Mouse (Mus musculus) left cerebral cortex, postnatal 36 days (tissue): ENCODE measurements around the gene Rasgrf2. TPM values are rescaled to one million over a fixed set of nuclear protein-coding genes. Genes with fewer than 3 reads are reported as not detected.

Source experiments
- total RNA-seq, 2 experiments: library from RNA; stranded (reverse); gene quantifications; 2 replicates each; pipeline ENCODE4 v1.2.3; 2021

Gene Rasgrf2
- total RNA-seq, 2 experiments from 2014 or later: 197 to 230 TPM

Other genes starting within 250 kb of the Rasgrf2 start
- not detected for gene Gm20379, start 174.3 kb upstream of the Rasgrf2 start, total RNA-seq
- gene Dhfr, start 223.1 kb upstream of the Rasgrf2 start, total RNA-seq: 1 to 10 TPM; 1.6 to 1.7 TPM
- 10 to 100 TPM; 19.0 to 25.1 TPM for gene Msh3, start 223.3 kb upstream of the Rasgrf2 start, total RNA-seq